Mouse (Mus musculus): ENCODE data around the gene Rbms1. TPM values are rescaled to one million over a fixed set of nuclear protein-coding genes. Genes with fewer than 3 reads are reported as not detected.

Rbms1 gene
- polyA plus RNA-seq (2015; fragmentation: Nextera tagmentation; extraction: Ambion mirVana) = 47.8 and 55.2 TPM in 2 replicates

DNA sequence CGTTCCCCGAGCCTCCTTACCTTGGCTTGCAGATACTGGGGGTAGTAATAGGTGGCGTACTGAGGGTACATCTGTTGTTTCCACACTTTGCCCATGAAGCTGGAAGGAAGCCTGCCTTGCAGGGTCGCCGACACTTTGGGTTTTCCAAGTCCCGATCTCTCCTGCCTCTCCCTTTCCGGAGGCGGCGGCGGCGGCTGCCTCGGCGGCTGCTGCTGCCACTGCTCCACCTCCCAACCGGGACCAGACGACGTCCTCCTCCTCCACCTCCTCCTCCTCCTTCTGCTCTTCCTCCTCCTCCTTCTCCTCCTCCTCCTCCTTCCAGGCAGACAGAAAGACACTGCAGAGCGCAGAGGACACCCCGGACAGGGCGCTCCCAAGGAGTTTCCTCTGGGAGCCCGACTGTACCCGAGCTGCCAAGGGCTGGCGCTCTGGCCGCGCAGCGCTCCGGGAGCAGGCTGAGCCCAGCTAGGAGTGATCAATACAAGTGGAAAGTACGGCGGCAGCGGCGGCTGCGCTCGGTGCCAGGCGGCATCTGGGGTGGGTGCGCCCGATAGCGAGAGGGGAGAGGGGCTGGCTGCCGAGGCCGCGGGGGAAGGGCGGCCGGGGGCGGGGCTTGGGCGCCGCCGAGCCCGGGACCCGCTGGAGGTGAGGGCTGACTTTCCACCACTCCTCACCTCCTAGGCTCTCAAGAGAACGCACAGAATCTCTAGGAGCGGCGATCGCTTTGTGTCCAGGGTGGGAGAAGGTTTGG lies at the start of gene Rbms1:
Gene Rbms1 (minus strand): TSS at position 522 of the 751 bp plus-strand sequence.
- Histone ChIP-seq H3K4me2 (peak within 1 kb of the TSS; percentile 62), H3K27ac (replicated peaks) (peak within 1 kb of the TSS; percentile 73), H3K9ac (peak within 1 kb of the TSS; percentile 49), H3K9me3 (replicated peaks) (no peaks in the 10 kb centered on the region), H3K36me3 (replicated peaks) (no peaks in the 10 kb centered on the region), H3K4me3 (replicated peaks) (peak within 1 kb of the TSS; percentile 59), H3K4me1 (replicated peaks) (no peaks in the 10 kb centered on the region), H3K27me3 (peaks cover 46% of the 10 kb centered on the region)
- peak; percentile 33 for ATAC-seq (ENCODE audit: insufficient read depth)
- WGBS (ENCODE audit: insufficient replicate concordance) = under 1% methylated on average over 47 of the region's 51 CpGs

DNA sequence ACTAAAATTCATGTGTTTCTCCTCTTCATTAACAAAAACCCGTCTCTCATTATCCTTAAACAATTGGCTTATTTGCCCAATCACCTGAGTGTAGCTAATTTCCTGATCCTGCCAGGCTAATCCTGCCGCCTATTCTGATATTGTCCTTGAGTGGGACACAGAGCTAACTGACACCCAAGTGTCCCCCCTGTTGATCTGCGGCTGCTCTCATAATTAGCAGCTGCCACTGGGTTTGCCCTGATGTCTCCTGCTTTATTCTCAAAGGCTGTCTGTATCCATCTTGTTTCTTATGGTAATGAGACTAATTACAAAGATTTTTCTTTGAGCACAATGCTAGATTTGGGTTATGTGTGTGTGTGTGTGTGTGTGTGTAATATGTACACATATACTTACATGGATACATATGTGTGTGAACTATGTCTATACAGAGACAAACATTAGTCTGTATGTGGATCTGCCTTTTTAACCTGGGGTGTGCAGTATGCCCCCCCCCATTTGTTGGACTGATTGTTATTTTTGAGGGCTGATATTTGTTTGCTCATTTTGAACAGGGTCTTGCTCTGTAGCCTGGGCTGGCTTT lies 49.3 kb upstream of the Rbms1 start:
- H3K9ac ChIP-seq = no peak overlapping the region
- H3K27ac ChIP-seq (replicated peaks) = no peak overlapping the region
- ATAC-seq (ENCODE audit: insufficient read depth) = no peak
- WGBS (ENCODE audit: insufficient replicate concordance) = 65% methylated on average over 3 of the region's 3 CpGs
- no peaks in the 10 kb centered on the region for H3K4me1 ChIP-seq (replicated peaks)
- no peak overlapping the region for H3K4me3 ChIP-seq (replicated peaks)
- no peaks in the 10 kb centered on the region for H3K9me3 ChIP-seq (replicated peaks)
- no peaks in the 10 kb centered on the region for H3K36me3 ChIP-seq (replicated peaks)
- H3K27me3 ChIP-seq = no peaks in the 10 kb centered on the region
- no peak overlapping the region for H3K4me2 ChIP-seq

DNA sequence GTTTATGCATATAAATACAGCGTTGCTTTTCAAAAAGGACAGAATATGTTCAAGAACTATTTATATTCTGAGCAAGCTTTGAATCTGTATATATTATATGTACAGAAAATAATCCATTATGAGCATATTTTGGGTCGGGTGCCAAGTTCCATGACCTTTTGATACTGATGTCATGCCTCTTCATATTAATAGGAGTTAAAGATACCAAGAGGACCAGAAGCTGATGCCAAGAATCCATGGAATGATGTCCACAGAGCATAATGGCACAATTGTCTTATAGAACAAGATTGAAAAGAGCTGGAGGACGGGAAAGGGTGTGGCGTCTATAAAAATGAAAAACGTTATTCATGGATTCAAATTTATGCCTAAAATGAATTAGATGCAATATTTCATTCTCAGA lies 23.3 kb upstream of the Rbms1 start:
- no peaks in the 10 kb centered on the region for H3K4me1 ChIP-seq (replicated peaks)
- H3K4me2 ChIP-seq = no peak overlapping the region
- WGBS (ENCODE audit: insufficient replicate concordance) = 50% methylated on average over 5 of the region's 5 CpGs
- no peak overlapping the region for H3K4me3 ChIP-seq (replicated peaks)
- no peaks in the 10 kb centered on the region for H3K27me3 ChIP-seq
- no peak overlapping the region for H3K27ac ChIP-seq (replicated peaks)
- no peak for ATAC-seq (ENCODE audit: insufficient read depth)
- no peak overlapping the region for H3K9ac ChIP-seq
- H3K36me3 ChIP-seq (replicated peaks) = no peaks in the 10 kb centered on the region
- H3K9me3 ChIP-seq (replicated peaks) = no peaks in the 10 kb centered on the region

- H3K27ac ChIP-seq (replicated peaks) = no peak overlapping the region
- no peaks in the 10 kb centered on the region for H3K27me3 ChIP-seq
- no peak overlapping the region for H3K9ac ChIP-seq
- no peak overlapping the region for H3K4me2 ChIP-seq
- H3K36me3 ChIP-seq (replicated peaks) = no peaks in the 10 kb centered on the region
- no peaks in the 10 kb centered on the region for H3K9me3 ChIP-seq (replicated peaks)
- WGBS (ENCODE audit: insufficient replicate concordance) = 7% methylated on average over 4 of the region's 4 CpGs
- H3K4me3 ChIP-seq (replicated peaks) = no peak overlapping the region
- ATAC-seq (ENCODE audit: insufficient read depth) = peak; percentile 47
- no peaks in the 10 kb centered on the region for H3K4me1 ChIP-seq (replicated peaks)
Observed at GRCm38 (mm10) chr2:60978538-60979313, 15.7 kb upstream of the Rbms1 start.

DNA sequence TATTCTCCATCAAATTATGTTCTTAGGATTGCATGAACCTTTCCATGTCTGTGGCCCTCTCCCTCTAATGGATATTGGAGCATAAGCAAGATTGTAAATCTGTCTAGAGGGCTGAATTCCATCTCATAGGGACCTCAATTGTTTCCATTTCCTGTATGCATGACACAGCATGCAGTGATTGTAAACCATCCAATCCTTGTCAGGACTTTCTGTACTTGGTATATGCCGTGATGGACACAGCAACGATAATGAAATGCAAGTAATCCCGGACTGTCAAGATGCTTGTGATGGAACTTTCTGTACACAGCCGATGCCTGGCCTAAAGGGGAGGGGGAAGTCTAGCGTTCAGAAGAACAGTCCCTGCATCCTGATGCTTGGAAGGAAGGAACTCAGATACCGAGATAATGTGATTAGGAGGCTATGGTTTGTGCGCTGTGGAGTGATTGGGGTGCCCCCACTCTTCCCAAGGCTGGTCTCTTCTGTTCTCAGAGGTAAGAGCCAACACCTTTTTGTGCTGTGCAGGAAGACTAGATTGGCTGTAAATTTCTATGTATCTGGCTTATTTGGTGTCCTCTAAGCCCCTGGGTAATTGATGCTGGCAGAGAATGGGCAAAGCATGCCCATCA lies 9.3 kb upstream of the Rbms1 start:
- no peak overlapping the region for H3K4me2 ChIP-seq
- 27% methylated on average over 7 of the region's 7 CpGs for WGBS (ENCODE audit: insufficient replicate concordance)
- no peak for ATAC-seq (ENCODE audit: insufficient read depth)
- H3K36me3 ChIP-seq (replicated peaks) = no peaks in the 10 kb centered on the region
- no peak overlapping the region for H3K4me3 ChIP-seq (replicated peaks)
- no peaks in the 10 kb centered on the region for H3K27me3 ChIP-seq
- H3K9me3 ChIP-seq (replicated peaks) = no peaks in the 10 kb centered on the region
- no peaks in the 10 kb centered on the region for H3K4me1 ChIP-seq (replicated peaks)
- no peak overlapping the region for H3K9ac ChIP-seq
- no peak overlapping the region for H3K27ac ChIP-seq (replicated peaks)

DNA sequence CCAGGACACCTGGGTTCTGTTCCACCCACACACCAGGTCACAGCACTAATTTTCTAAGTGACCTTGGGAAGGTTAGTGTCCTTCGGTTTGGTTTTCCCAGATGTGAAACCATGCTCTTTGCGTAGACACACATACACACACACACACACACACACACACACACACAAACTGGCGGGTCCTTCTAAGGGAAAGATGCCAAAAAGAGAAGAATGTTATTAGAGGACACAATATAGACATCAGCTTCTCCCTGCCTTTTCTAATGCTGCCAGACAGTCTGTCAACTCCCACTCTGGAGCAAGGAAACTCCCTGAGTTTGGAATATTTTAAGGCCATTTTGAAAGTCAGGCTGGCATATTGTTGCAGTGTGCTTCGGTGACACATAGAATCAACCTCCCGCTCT lies 624 bp upstream of the Rbms1 start:
- Histone ChIP-seq H3K27me3 (peaks cover 46% of the 10 kb centered on the region), H3K27ac (replicated peaks) (peak overlapping the region; percentile 73; the same call in 1 of the 2 replicates), H3K4me3 (replicated peaks) (peak overlapping the region; percentile 59), H3K9ac (no peak overlapping the region), H3K4me2 (peak overlapping the region; percentile 62), H3K4me1 (replicated peaks) (no peaks in the 10 kb centered on the region), H3K9me3 (replicated peaks) (no peaks in the 10 kb centered on the region), H3K36me3 (replicated peaks) (no peaks in the 10 kb centered on the region)
- WGBS (ENCODE audit: insufficient replicate concordance) = 31% methylated on average over 5 of the region's 5 CpGs
- no peak for ATAC-seq (ENCODE audit: insufficient read depth)

DNA sequence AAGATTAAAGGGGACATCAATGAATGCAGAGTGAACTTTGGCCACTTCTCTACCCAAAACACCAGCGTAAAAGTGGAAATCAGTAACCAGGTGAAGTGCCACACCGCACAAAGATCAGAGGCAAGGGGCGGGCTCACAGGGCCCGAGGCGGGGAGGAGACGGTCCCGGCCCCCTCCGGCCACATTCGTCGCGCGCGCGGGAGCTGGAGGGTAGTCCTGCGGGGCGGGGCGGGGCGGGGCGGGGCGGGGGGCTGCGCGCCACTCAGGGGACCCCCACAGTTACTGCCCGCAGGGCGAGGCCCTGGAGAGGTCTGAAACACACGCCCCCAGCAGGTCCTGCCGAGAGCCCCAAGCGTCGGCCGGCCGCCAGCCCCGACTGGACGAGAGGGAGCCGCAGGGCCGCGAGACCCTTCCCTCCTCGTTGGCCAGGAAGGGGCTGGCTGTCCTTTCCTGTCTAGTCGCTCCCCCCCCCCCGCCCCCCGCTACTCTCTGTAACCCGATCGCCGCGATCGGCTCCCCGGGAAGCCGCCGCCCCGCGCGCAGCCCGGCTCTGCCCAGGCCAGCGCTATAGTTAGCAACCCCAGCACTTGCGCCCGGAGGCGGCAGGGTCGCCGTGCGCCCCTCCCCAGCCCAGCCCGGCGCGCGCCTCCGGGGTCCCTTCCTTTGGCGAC lies 856 bp downstream of the Rbms1 start:
- H3K4me3 ChIP-seq (replicated peaks) = peak overlapping the region; percentile 59
- H3K27me3 ChIP-seq = peaks cover 46% of the 10 kb centered on the region
- WGBS (ENCODE audit: insufficient replicate concordance) = under 1% methylated on average over 57 of the region's 64 CpGs
- H3K9ac ChIP-seq = peak overlapping the region; percentile 49
- H3K9me3 ChIP-seq (replicated peaks) = no peaks in the 10 kb centered on the region
- H3K36me3 ChIP-seq (replicated peaks) = no peaks in the 10 kb centered on the region
- peak; percentile 90 for ATAC-seq (ENCODE audit: insufficient read depth)
- peak overlapping the region; percentile 62 for H3K4me2 ChIP-seq
- H3K4me1 ChIP-seq (replicated peaks) = no peaks in the 10 kb centered on the region
- peak overlapping the region; percentile 73 for H3K27ac ChIP-seq (replicated peaks)

GRCm38 (mm10) chr2:60961281-60961680 lies 1.7 kb downstream of the Rbms1 start:
- Histone ChIP-seq H3K9ac (no peak overlapping the region), H3K9me3 (replicated peaks) (no peaks in the 10 kb centered on the region), H3K4me1 (replicated peaks) (no peaks in the 10 kb centered on the region), H3K36me3 (replicated peaks) (no peaks in the 10 kb centered on the region), H3K4me2 (peak overlapping the region; percentile 62), H3K27ac (replicated peaks) (peak overlapping the region; percentile 38; the same call in 1 of the 2 replicates), H3K27me3 (peaks cover 46% of the 10 kb centered on the region), H3K4me3 (replicated peaks) (no peak overlapping the region)
- ATAC-seq (ENCODE audit: insufficient read depth) = no peak
- WGBS (ENCODE audit: insufficient replicate concordance) = 52% methylated on average over 5 of the region's 5 CpGs

- no peak overlapping the region for H3K4me2 ChIP-seq
- H3K4me1 ChIP-seq (replicated peaks) = no peaks in the 10 kb centered on the region
- H3K4me3 ChIP-seq (replicated peaks) = no peak overlapping the region
- H3K27me3 ChIP-seq = no peaks in the 10 kb centered on the region
- H3K36me3 ChIP-seq (replicated peaks) = no peaks in the 10 kb centered on the region
- no peaks in the 10 kb centered on the region for H3K9me3 ChIP-seq (replicated peaks)
- ATAC-seq (ENCODE audit: insufficient read depth) = no peak
- H3K27ac ChIP-seq (replicated peaks) = no peak overlapping the region
- WGBS (ENCODE audit: insufficient replicate concordance) = 23% methylated on average over 3 of the region's 3 CpGs
- no peak overlapping the region for H3K9ac ChIP-seq
Observed at GRCm38 (mm10) chr2:60948241-60948640, 14.8 kb downstream of the Rbms1 start.

- H3K9ac ChIP-seq = no peak overlapping the region
- H3K9me3 ChIP-seq (replicated peaks) = no peaks in the 10 kb centered on the region
- no peak overlapping the region for H3K4me3 ChIP-seq (replicated peaks)
- ATAC-seq (ENCODE audit: insufficient read depth) = no peak
- WGBS (ENCODE audit: insufficient replicate concordance) = 28% methylated on average over 4 of the region's 4 CpGs
- H3K4me2 ChIP-seq = no peak overlapping the region
- H3K36me3 ChIP-seq (replicated peaks) = no peaks in the 10 kb centered on the region
- H3K27ac ChIP-seq (replicated peaks) = no peak overlapping the region
- no peaks in the 10 kb centered on the region for H3K4me1 ChIP-seq (replicated peaks)
- H3K27me3 ChIP-seq = no peaks in the 10 kb centered on the region
Observed at GRCm38 (mm10) chr2:60947817-60948216, 15.2 kb downstream of the Rbms1 start.
